Mouse (Mus musculus) kidney, embryonic 14.5 days (tissue): ENCODE data around the gene Als2. TPM values are rescaled to one million over a fixed set of nuclear protein-coding genes. Genes with fewer than 3 reads are reported as not detected.

Experiments used
- ATAC-seq: fragments of 200-750 bp; cut with Nextera tagmentation; 2 replicates; pipeline ENCODE4 v1.8.0; 2017; ENCODE audit warnings: moderate number of reproducible peaks, mild to moderate bottlenecking, moderate TSS enrichment, moderate library complexity; ENCODE audit not compliant: low FRiP score, low TSS enrichment
- H3K27ac ChIP-seq: fragments of 300-500 bp; sonication (generic); 2 replicates; pipeline ENCODE4 v1.5.1; 2014; ENCODE audit warnings: low read depth, mild to moderate bottlenecking, low read length, moderate library complexity, mixed read lengths
- H3K27me3 ChIP-seq: fragments of 300-500 bp; sonication (generic); 2 replicates; pipeline ENCODE4 v1.6.1; 2014; ENCODE audit warnings: mild to moderate bottlenecking, low read length; ENCODE audit not compliant: control insufficient read depth, insufficient read depth
- H3K36me3 ChIP-seq: fragments of 300-500 bp; sonication (generic); 2 replicates; pipeline ENCODE4 v1.6.1; 2014; ENCODE audit warnings: low read length, mixed read lengths; ENCODE audit not compliant: control insufficient read depth, insufficient read depth
- H3K4me1 ChIP-seq: fragments of 300-500 bp; sonication (generic); 2 replicates; pipeline ENCODE4 v1.6.1; 2014; ENCODE audit warnings: low read length, mixed read lengths; ENCODE audit not compliant: control insufficient read depth, insufficient read depth
- H3K4me2 ChIP-seq: fragments of 300-500 bp; sonication (generic); replicated peaks from 2 replicates; pipeline ENCODE4 v1.6.1; 2014; ENCODE audit warnings: low read depth, mild to moderate bottlenecking, low read length
- H3K4me3 ChIP-seq: fragments of 300-500 bp; sonication (generic); 2 replicates; pipeline ENCODE4 v1.5.1; 2014; ENCODE audit warnings: mild to moderate bottlenecking, low read length
- H3K9ac ChIP-seq: fragments of 300-500 bp; sonication (generic); 2 replicates; pipeline ENCODE4 v1.6.1; 2014; ENCODE audit warnings: low read depth, mild to moderate bottlenecking, low read length, moderate library complexity
- H3K9me3 ChIP-seq: fragments of 300-500 bp; sonication (generic); 2 replicates; pipeline ENCODE4 v1.6.1; 2016; ENCODE audit warnings: low read length; ENCODE audit not compliant: control insufficient read depth
- WGBS: fragments of 180-500 bp; shearing (Covaris S2); extraction: QIAGEN DNeasy Blood & Tissue Kit; methylation state at CpG from one replicate; pipeline ENCODE4 v1.1.7; 2014; 5-methylcytosine and 5-hydroxymethylcytosine counted together
- polyA plus RNA-seq: library from polyadenylated mRNA; unstranded; fragments of >200 nt; fragmentation: Nextera tagmentation; extraction: Ambion mirVana; gene quantifications from 2 replicates; pipeline ENCODE4 v1.2.1, GENCODE M21; 2014

Als2 gene
- polyA plus RNA-seq, 1 experiment from 2014 or later = 13.7 TPM

GRCm38 (mm10) chr1:59200960-59201359 is 36.1 kb downstream of the Als2 start:
- no peak overlapping the region for H3K9ac ChIP-seq
- H3K4me3 ChIP-seq = no peak overlapping the region
- ATAC-seq = no peak
- H3K9me3 ChIP-seq = no peaks in the 10 kb centered on the region
- no peaks in the 10 kb centered on the region for H3K4me1 ChIP-seq
- peaks cover 13% of the 10 kb centered on the region for H3K36me3 ChIP-seq
- H3K27me3 ChIP-seq = no peaks in the 10 kb centered on the region
- WGBS = 88% methylated on average over 5 of the region's 5 CpGs
- no peak overlapping the region for H3K27ac ChIP-seq
- H3K4me2 ChIP-seq = no peak overlapping the region

GRCm38 (mm10) chr1:59194979-59195378 is 42.1 kb downstream of the Als2 start:
- H3K4me3 ChIP-seq = no peak overlapping the region
- no peak overlapping the region for H3K4me2 ChIP-seq
- H3K4me1 ChIP-seq = no peaks in the 10 kb centered on the region
- no peaks in the 10 kb centered on the region for H3K27me3 ChIP-seq
- WGBS = 28% methylated on average over 6 of the region's 6 CpGs
- no peak for ATAC-seq
- H3K9ac ChIP-seq = no peak overlapping the region
- no peaks in the 10 kb centered on the region for H3K9me3 ChIP-seq
- H3K36me3 ChIP-seq = peaks cover 22% of the 10 kb centered on the region; the same call in 1 of the 2 replicates
- H3K27ac ChIP-seq = no peak overlapping the region

DNA sequence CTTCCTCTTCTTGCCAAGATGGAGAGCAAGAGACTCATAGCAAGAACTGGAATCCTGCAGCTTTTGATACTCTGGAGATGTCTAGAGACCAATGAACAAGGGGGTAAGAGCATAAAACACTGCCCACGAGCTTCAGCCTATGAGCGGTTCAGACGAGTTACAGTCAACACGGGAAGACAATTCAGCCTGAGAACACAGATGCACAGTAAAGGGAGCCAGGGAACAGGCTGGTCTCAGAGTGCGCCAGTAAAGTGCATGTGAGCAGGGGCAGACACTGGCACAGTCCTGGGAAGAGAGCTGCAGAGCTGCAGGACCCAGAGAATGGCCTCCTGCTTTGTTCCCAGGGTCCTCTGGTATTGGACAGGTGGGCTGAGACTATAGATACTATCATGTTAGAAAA is 49.2 kb downstream of the Als2 start:
- 82% methylated on average over 5 of the region's 5 CpGs for WGBS
- no peak overlapping the region for H3K4me2 ChIP-seq
- no peaks in the 10 kb centered on the region for H3K9me3 ChIP-seq
- H3K36me3 ChIP-seq = peaks cover 22% of the 10 kb centered on the region; the same call in 1 of the 2 replicates
- ATAC-seq = no peak
- no peak overlapping the region for H3K27ac ChIP-seq
- no peak overlapping the region for H3K4me3 ChIP-seq
- no peak overlapping the region for H3K9ac ChIP-seq
- H3K4me1 ChIP-seq = no peaks in the 10 kb centered on the region
- no peaks in the 10 kb centered on the region for H3K27me3 ChIP-seq

DNA sequence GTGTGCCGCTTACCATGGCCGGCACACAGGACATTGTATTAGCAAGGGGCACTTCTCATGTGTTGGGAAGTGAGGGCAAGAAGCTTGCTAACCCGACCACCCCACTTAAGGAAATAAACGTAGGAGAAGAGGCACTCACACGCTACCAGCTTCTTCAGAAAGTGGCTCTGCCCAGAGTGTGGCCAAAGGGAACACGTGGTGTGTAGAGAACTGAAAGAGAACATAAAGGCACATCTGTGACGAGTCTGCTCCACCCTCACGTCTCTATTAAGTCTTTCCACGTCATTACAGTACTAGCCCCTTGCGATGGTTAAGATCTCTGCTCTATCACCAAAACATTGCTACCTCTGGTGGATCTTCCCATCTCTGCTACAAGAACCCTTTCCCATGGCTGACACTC is 50.7 kb downstream of the Als2 start:
- WGBS = 89% methylated on average over 10 of the region's 10 CpGs
- no peak for ATAC-seq

GRCm38 (mm10) chr1:59185410-59185809 is 51.6 kb downstream of the Als2 start:
- H3K36me3 ChIP-seq = peaks cover 23% of the 10 kb centered on the region; the same call in 1 of the 2 replicates
- no peak overlapping the region for H3K27ac ChIP-seq
- ATAC-seq = no peak
- H3K4me2 ChIP-seq = no peak overlapping the region
- no peaks in the 10 kb centered on the region for H3K27me3 ChIP-seq
- no peaks in the 10 kb centered on the region for H3K9me3 ChIP-seq
- 81% methylated on average over 9 of the region's 9 CpGs for WGBS
- no peak overlapping the region for H3K4me3 ChIP-seq
- no peak overlapping the region for H3K9ac ChIP-seq
- H3K4me1 ChIP-seq = no peaks in the 10 kb centered on the region

More for the DNA sequence above, 50.7 kb downstream of the Als2 start:
- no peak overlapping the region for H3K9ac ChIP-seq
- no peaks in the 10 kb centered on the region for H3K9me3 ChIP-seq
- H3K36me3 ChIP-seq = peaks cover 24% of the 10 kb centered on the region; the same call in 1 of the 2 replicates
- no peak overlapping the region for H3K4me2 ChIP-seq
- no peak overlapping the region for H3K4me3 ChIP-seq
- no peak overlapping the region for H3K27ac ChIP-seq
- H3K4me1 ChIP-seq = no peaks in the 10 kb centered on the region
- no peaks in the 10 kb centered on the region for H3K27me3 ChIP-seq

GRCm38 (mm10) chr1:59183045-59183444 is 54.0 kb downstream of the Als2 start:
- no peak for ATAC-seq
- peaks cover 27% of the 10 kb centered on the region; the same call in 1 of the 2 replicates for H3K36me3 ChIP-seq
- WGBS = 91% methylated on average over 4 of the region's 4 CpGs
- no peaks in the 10 kb centered on the region for H3K9me3 ChIP-seq
- no peaks in the 10 kb centered on the region for H3K27me3 ChIP-seq
- no peak overlapping the region for H3K9ac ChIP-seq
- no peak overlapping the region for H3K27ac ChIP-seq
- no peaks in the 10 kb centered on the region for H3K4me1 ChIP-seq
- no peak overlapping the region for H3K4me2 ChIP-seq
- no peak overlapping the region for H3K4me3 ChIP-seq

DNA sequence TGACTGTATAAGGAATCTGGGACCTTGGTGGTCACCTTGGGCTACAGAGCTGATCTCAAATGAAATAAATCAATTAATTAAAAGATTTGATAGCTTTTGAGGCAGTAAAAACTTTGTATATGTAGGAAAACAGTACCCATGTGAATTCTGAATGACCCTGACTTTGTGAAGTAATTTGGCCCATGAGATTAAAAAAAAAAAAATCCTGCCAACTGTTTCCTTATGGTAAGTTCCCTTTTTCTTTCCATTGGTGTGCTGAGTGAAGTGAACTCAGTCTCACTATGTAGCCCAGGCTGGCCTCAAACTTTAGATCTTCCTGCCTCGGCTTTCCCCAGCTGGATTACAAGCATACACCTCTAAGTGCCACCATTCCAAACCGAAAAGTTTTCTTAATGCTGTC is 54.7 kb downstream of the Als2 start:
- H3K9me3 ChIP-seq = no peaks in the 10 kb centered on the region
- WGBS = 98% methylated on average over 2 of the region's 2 CpGs
- no peak overlapping the region for H3K27ac ChIP-seq
- no peak for ATAC-seq
- no peaks in the 10 kb centered on the region for H3K27me3 ChIP-seq
- no peak overlapping the region for H3K4me2 ChIP-seq
- peaks cover 32% of the 10 kb centered on the region; the same call in 1 of the 2 replicates for H3K36me3 ChIP-seq
- H3K4me3 ChIP-seq = no peak overlapping the region
- no peak overlapping the region for H3K9ac ChIP-seq
- no peaks in the 10 kb centered on the region for H3K4me1 ChIP-seq

- peaks cover 36% of the 10 kb centered on the region; the same call in 1 of the 2 replicates for H3K36me3 ChIP-seq
- H3K4me3 ChIP-seq = no peak overlapping the region
- no peaks in the 10 kb centered on the region for H3K27me3 ChIP-seq
- H3K4me2 ChIP-seq = no peak overlapping the region
- WGBS = 92% methylated on average over 3 of the region's 3 CpGs
- no peak overlapping the region for H3K27ac ChIP-seq
- no peak overlapping the region for H3K9ac ChIP-seq
- ATAC-seq = no peak
- no peaks in the 10 kb centered on the region for H3K9me3 ChIP-seq
- no peaks in the 10 kb centered on the region for H3K4me1 ChIP-seq
Measured at GRCm38 (mm10) chr1:59180003-59180402, 57.0 kb downstream of the Als2 start.

DNA sequence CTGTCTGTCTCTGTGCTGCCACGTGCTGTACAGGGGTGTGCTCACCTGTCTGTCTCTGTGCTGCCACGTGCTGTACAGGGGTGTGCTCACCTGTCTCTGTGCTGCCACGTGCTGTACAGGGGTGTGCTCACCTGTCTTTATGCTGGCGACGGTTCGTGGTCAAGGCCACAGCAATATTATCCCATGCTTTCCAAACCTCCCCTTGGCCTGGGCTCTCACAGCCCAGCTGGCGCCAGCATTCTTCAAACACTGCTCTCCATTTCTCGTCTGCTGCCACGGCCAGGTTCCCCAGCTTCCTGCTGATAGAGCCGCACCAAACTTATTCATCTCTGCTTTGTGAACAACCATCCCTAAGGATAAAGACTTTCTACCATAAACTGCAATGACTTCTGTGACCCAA is 58.6 kb downstream of the Als2 start:
- Histone ChIP-seq H3K9me3 (no peaks in the 10 kb centered on the region), H3K27me3 (no peaks in the 10 kb centered on the region), H3K4me1 (no peaks in the 10 kb centered on the region), H3K4me3 (no peak overlapping the region), H3K36me3 (peaks cover 36% of the 10 kb centered on the region; the same call in 1 of the 2 replicates), H3K4me2 (no peak overlapping the region), H3K9ac (no peak overlapping the region), H3K27ac (no peak overlapping the region)
- 93% methylated on average over 10 of the region's 10 CpGs for WGBS
- no peak for ATAC-seq
